Mouse (Mus musculus): Measurements from ENCODE around the gene Rmdn2. TPM values are rescaled to one million over a fixed set of nuclear protein-coding genes. Genes with fewer than 3 reads are reported as not detected.

The Rmdn2 gene
- polyA plus RNA-seq, 1 experiment: 4.7 TPM

- peak overlapping the region; percentile 44 for H3K4me3 ChIP-seq (ENCODE audit: insufficient read depth, poor library complexity, severe bottlenecking)
- H3K79me2 ChIP-seq (ENCODE audit: control insufficient read depth, insufficient read depth): peaks cover 58% of the 10 kb centered on the region
- H3K36me3 ChIP-seq (ENCODE audit: control insufficient read depth, insufficient read depth): peaks cover 22% of the 10 kb centered on the region
- TF ChIP-seq MYOD1 (IDR thresholded peaks at IDR 0.05; ENCODE audit: control insufficient read depth, insufficient read length, low read depth) (no peak), MYOG (IDR thresholded peaks at IDR 0.05; ENCODE audit: control insufficient read depth, extremely low read depth, insufficient read length) (no peak), MAX (IDR thresholded peaks at IDR 0.05) (peak; percentile 81), FOSL1 (IDR thresholded peaks at IDR 0.05; ENCODE audit: insufficient read depth, low read length, poor library complexity, severe bottlenecking) (no peak), CTCF (IDR thresholded peaks at IDR 0.05; ENCODE audit: control insufficient read depth, insufficient read depth, insufficient read length) (no peak)
- peaks cover 24% of the 10 kb centered on the region for H3K79me3 ChIP-seq (ENCODE audit: low read depth)
- peak overlapping the region; percentile 9 for H3ac ChIP-seq (ENCODE audit: control insufficient read depth, insufficient read length, low read depth)
- no peaks in the 10 kb centered on the region for H3K27me3 ChIP-seq (ENCODE audit: control insufficient read depth, insufficient read depth, insufficient read length)
Measured at GRCm38 (mm10) chr17:79713643-79714367, 102.1 kb downstream of the Rmdn2 start.

GRCm38 (mm10) chr17:79714368-79714895 is 102.8 kb downstream of the Rmdn2 start:
- Histone ChIP-seq H3K27me3 (ENCODE audit: control insufficient read depth, insufficient read depth, insufficient read length) (no peaks in the 10 kb centered on the region), H3ac (ENCODE audit: control insufficient read depth, insufficient read length, low read depth) (peak overlapping the region; percentile 46), H3K36me3 (ENCODE audit: control insufficient read depth, insufficient read depth) (peaks cover 22% of the 10 kb centered on the region), H3K4me3 (ENCODE audit: insufficient read depth, poor library complexity, severe bottlenecking) (peak overlapping the region; percentile 44), H3K79me3 (ENCODE audit: low read depth) (peaks cover 24% of the 10 kb centered on the region), H3K79me2 (ENCODE audit: control insufficient read depth, insufficient read depth) (peaks cover 53% of the 10 kb centered on the region)
- TF ChIP-seq FOSL1 (IDR thresholded peaks at IDR 0.05; ENCODE audit: insufficient read depth, low read length, poor library complexity, severe bottlenecking): no peak
- no peak for TF ChIP-seq CTCF (IDR thresholded peaks at IDR 0.05; ENCODE audit: control insufficient read depth, insufficient read depth, insufficient read length)
- TF ChIP-seq USF1 (IDR thresholded peaks at IDR 0.05; ENCODE audit: low read depth): no peak
- TF ChIP-seq MAX (IDR thresholded peaks at IDR 0.05): no peak
- TF ChIP-seq MYOD1 (IDR thresholded peaks at IDR 0.05; ENCODE audit: control insufficient read depth, insufficient read length, low read depth): no peak
- no peak for TF ChIP-seq MYOG (IDR thresholded peaks at IDR 0.05; ENCODE audit: control insufficient read depth, extremely low read depth, insufficient read length)
- no peak for TF ChIP-seq CEBPB (IDR thresholded peaks at IDR 0.05; ENCODE audit: low read depth)

GRCm38 (mm10) chr17:79714931-79715637 is 103.4 kb downstream of the Rmdn2 start, which contains the start of gene Cyp1b1:
Gene Cyp1b1, minus strand, starts transcription at chr17:79715061.
- peak within 1 kb of the TSS; percentile 46 for H3ac ChIP-seq (ENCODE audit: control insufficient read depth, insufficient read length, low read depth)
- no peaks in the 10 kb centered on the region for H3K27me3 ChIP-seq (ENCODE audit: control insufficient read depth, insufficient read depth, insufficient read length)
- peaks cover 24% of the 10 kb centered on the region for H3K79me3 ChIP-seq (ENCODE audit: low read depth)
- H3K4me3 ChIP-seq (ENCODE audit: insufficient read depth, poor library complexity, severe bottlenecking): peak within 1 kb of the TSS; percentile 44
- peaks cover 17% of the 10 kb centered on the region for H3K36me3 ChIP-seq (ENCODE audit: control insufficient read depth, insufficient read depth)
- TF ChIP-seq MYOD1 (IDR thresholded peaks at IDR 0.05; ENCODE audit: control insufficient read depth, insufficient read length, low read depth): no peak
- TF ChIP-seq MAX (IDR thresholded peaks at IDR 0.05): no peak
- TF ChIP-seq CTCF (IDR thresholded peaks at IDR 0.05; ENCODE audit: control insufficient read depth, insufficient read depth, insufficient read length): no peak
- TF ChIP-seq FOSL1 (IDR thresholded peaks at IDR 0.05; ENCODE audit: insufficient read depth, low read length, poor library complexity, severe bottlenecking): no peak
- TF ChIP-seq CEBPB (IDR thresholded peaks at IDR 0.05; ENCODE audit: low read depth): no peak
- no peak for TF ChIP-seq USF1 (IDR thresholded peaks at IDR 0.05; ENCODE audit: low read depth)
- TF ChIP-seq MYOG (IDR thresholded peaks at IDR 0.05; ENCODE audit: control insufficient read depth, extremely low read depth, insufficient read length): no peak
- H3K79me2 ChIP-seq (ENCODE audit: control insufficient read depth, insufficient read depth): peaks cover 46% of the 10 kb centered on the region

DNA sequence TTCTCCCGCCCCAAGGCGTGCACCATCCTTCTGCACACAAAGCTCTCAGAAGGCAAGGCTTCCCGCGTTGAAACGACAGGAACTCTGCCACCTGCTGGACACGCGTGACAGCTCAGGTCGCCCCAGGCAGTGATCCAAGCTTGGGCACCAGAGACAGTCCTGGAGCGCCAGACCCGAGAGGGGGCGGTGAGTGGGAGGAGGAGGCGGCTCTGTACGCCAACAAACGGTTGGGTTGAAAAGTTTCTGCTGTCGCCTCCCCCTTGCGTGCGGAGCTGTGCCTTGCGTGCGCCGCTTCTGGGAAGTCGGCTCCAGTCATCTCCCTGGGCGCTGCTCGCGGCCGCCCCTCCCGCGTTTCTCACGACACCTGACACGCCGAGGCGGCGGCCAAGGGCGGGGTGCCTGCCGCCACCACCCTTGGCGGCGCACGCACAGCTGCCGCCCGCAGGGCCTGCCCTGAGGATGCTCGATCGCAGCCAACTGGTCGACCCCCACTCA is 104.0 kb downstream of the Rmdn2 start:
- Histone ChIP-seq H3K27me3 (ENCODE audit: control insufficient read depth, insufficient read depth, insufficient read length) (no peaks in the 10 kb centered on the region), H3K79me3 (ENCODE audit: low read depth) (peaks cover 24% of the 10 kb centered on the region), H3K4me3 (ENCODE audit: insufficient read depth, poor library complexity, severe bottlenecking) (no peak overlapping the region), H3K79me2 (ENCODE audit: control insufficient read depth, insufficient read depth) (peaks cover 41% of the 10 kb centered on the region), H3ac (ENCODE audit: control insufficient read depth, insufficient read length, low read depth) (no peak overlapping the region), H3K36me3 (ENCODE audit: control insufficient read depth, insufficient read depth) (peaks cover 12% of the 10 kb centered on the region)
- TF ChIP-seq MYOG (IDR thresholded peaks at IDR 0.05; ENCODE audit: control insufficient read depth, extremely low read depth, insufficient read length) (no peak), CTCF (IDR thresholded peaks at IDR 0.05; ENCODE audit: control insufficient read depth, insufficient read depth, insufficient read length) (peak; percentile 87), FOSL1 (IDR thresholded peaks at IDR 0.05; ENCODE audit: insufficient read depth, low read length, poor library complexity, severe bottlenecking) (no peak), USF1 (IDR thresholded peaks at IDR 0.05; ENCODE audit: low read depth) (no peak), CEBPB (IDR thresholded peaks at IDR 0.05; ENCODE audit: low read depth) (no peak), MYOD1 (IDR thresholded peaks at IDR 0.05; ENCODE audit: control insufficient read depth, insufficient read length, low read depth) (peak; percentile 35), MAX (IDR thresholded peaks at IDR 0.05) (peak; percentile 58)

DNA sequence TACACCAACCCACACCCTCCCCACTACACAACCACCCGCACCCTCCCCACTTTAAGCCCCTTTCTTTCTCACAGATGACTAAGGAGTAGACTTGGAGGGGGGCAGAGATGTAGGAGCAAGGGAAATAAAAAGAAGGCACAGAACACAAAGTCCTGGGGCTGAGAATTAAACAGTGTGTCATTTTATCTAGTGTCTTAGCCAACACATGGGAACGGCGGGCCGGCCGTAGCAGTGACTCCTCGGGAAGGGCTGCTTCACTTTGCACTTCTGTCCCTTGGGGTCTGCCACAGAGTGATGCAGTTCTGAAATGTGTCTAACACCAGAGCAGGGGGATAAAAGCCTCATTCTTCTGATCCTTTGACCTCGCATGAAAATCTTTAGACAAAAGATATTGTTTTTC is 109.0 kb downstream of the Rmdn2 start:
- Histone ChIP-seq H3K36me3 (ENCODE audit: control insufficient read depth, insufficient read depth) (no peaks in the 10 kb centered on the region), H3K79me3 (ENCODE audit: low read depth) (no peaks in the 10 kb centered on the region), H3K79me2 (ENCODE audit: control insufficient read depth, insufficient read depth) (no peaks in the 10 kb centered on the region), H3ac (ENCODE audit: control insufficient read depth, insufficient read length, low read depth) (no peak overlapping the region), H3K27me3 (ENCODE audit: control insufficient read depth, insufficient read depth, insufficient read length) (no peaks in the 10 kb centered on the region), H3K4me3 (ENCODE audit: insufficient read depth, poor library complexity, severe bottlenecking) (no peak overlapping the region)
- TF ChIP-seq FOSL1 (IDR thresholded peaks at IDR 0.05; ENCODE audit: insufficient read depth, low read length, poor library complexity, severe bottlenecking) (no peak), MYOD1 (IDR thresholded peaks at IDR 0.05; ENCODE audit: control insufficient read depth, insufficient read length, low read depth) (no peak), CEBPB (IDR thresholded peaks at IDR 0.05; ENCODE audit: low read depth) (no peak), MYOG (IDR thresholded peaks at IDR 0.05; ENCODE audit: control insufficient read depth, extremely low read depth, insufficient read length) (no peak), USF1 (IDR thresholded peaks at IDR 0.05; ENCODE audit: low read depth) (no peak), MAX (IDR thresholded peaks at IDR 0.05) (no peak), CTCF (IDR thresholded peaks at IDR 0.05; ENCODE audit: control insufficient read depth, insufficient read depth, insufficient read length) (no peak)
